Comparison of ENCODE assay signal across 14 mouse cellular contexts in the genomic region with DNA sequence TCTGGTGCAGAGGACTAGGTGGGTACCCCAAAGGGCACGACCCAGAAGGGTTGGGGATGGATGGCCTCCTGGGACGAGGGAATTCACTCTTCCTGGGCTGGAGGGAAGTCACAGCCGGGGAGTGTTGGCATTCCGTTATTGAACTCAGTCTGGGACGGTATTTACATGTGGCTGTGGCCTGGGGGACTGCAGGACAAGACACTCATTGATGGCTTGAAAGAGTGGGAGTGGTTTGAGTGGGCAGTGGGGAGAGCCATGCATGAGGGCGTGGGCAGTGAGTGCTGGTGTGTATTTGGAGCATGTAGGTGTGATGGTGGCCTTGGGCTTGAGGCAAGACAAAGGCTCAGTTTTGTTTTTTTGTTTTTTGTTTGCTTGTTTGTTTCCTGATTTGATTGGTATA. TPM values are rescaled to one million over a fixed set of nuclear protein-coding genes. Genes with fewer than 3 reads are reported as not detected.
DNase-seq lines count a peak whose midpoint lies in the region; ATAC-seq and TF ChIP-seq lines count a peak whose summit lies in the region.
"Had no signal": no experiment of that assay in that cellular context is flagged by ENCODE, and none has a peak within 500 bp of the region (broad histone marks: within the 10 kb centered on the region; RNA-seq: fewer than 3 reads in every experiment).

No protein-coding gene starts in this region.

- H3K9ac ChIP-seq in heart, embryonic 15.5 days: 0 out of 2 replicates have a peak overlapping the region, but pooled peaks have one; percentile 29
- no peak overlapping the region for H3K9ac ChIP-seq in midbrain, embryonic 11.5 days (ENCODE audit: low read length)
- H3K9ac ChIP-seq in hindbrain, postnatal 0 days (replicated peaks; ENCODE audit: low read length): peak overlapping the region; percentile 38
- H3K9ac ChIP-seq: lung, embryonic 15.5 days had no signal

- 75% methylated on average over 6 of the region's 6 CpGs for WGBS in heart, embryonic 15.5 days
- WGBS in midbrain, embryonic 10.5 days: 80% methylated on average over 6 of the region's 6 CpGs
- WGBS in midbrain, embryonic 11.5 days: 78% methylated on average over 6 of the region's 6 CpGs
- WGBS in hindbrain, postnatal 0 days: 61% methylated on average over 6 of the region's 6 CpGs

- no peaks in the 10 kb centered on the region for H3K27me3 ChIP-seq in heart, embryonic 15.5 days
- H3K27me3 ChIP-seq in midbrain, embryonic 10.5 days (ENCODE audit: low read depth, poor library complexity, severe bottlenecking): no peaks in the 10 kb centered on the region
- H3K27me3 ChIP-seq in midbrain, embryonic 11.5 days (ENCODE audit: control insufficient read depth, insufficient read depth, low read length): no peaks in the 10 kb centered on the region
- H3K27me3 ChIP-seq in hindbrain, postnatal 0 days (ENCODE audit: insufficient read depth, low read length): no peaks in the 10 kb centered on the region
- H3K27me3 ChIP-seq: CH12.LX; lung, embryonic 15.5 days had no signal

- no peak overlapping the region for H3K4me3 ChIP-seq in heart, embryonic 15.5 days
- no peak overlapping the region for H3K4me3 ChIP-seq in midbrain, embryonic 10.5 days
- H3K4me3 ChIP-seq in midbrain, embryonic 11.5 days (ENCODE audit: low read depth, low read length): no peak overlapping the region
- peak overlapping the region; percentile 8; the same call in 1 of the 2 replicates for H3K4me3 ChIP-seq in hindbrain, postnatal 0 days (ENCODE audit: low read length)
- H3K4me3 ChIP-seq: lung, embryonic 15.5 days had no signal

- no peaks in the 10 kb centered on the region for H3K9me3 ChIP-seq in heart, embryonic 15.5 days (replicated peaks)
- no peaks in the 10 kb centered on the region for H3K9me3 ChIP-seq in midbrain, embryonic 10.5 days (replicated peaks)
- no peaks in the 10 kb centered on the region for H3K9me3 ChIP-seq in midbrain, embryonic 11.5 days (ENCODE audit: control insufficient read depth, low read length)
- no peaks in the 10 kb centered on the region for H3K9me3 ChIP-seq in hindbrain, postnatal 0 days (ENCODE audit: low read length)
- H3K9me3 ChIP-seq: lung, embryonic 15.5 days had no signal

- DNase-seq in heart, adult 8-10 months (ENCODE audit: low spot score): no peak
- DNase-seq in midbrain, embryonic 10.5 days (ENCODE audit: low spot score): no peak
- no peak for DNase-seq in midbrain, embryonic 11.5 days (ENCODE audit: low spot score, missing footprints)
- DNase-seq in hindbrain, postnatal 0 days (ENCODE audit: low spot score): peak; percentile 50
- no peak for DNase-seq in urinary bladder, postnatal 10 days (ENCODE audit: low spot score)
- DNase-seq: adrenal gland, postnatal 36 days; cerebellum, adult 18-20 months; heart, postnatal 36 days had no signal

- ATAC-seq in heart, embryonic 15.5 days (replicated peaks; ENCODE audit: insufficient number of reproducible peaks, insufficient read depth, low FRiP score, low read depth): no peak
- no peak for ATAC-seq in midbrain, embryonic 11.5 days (ENCODE audit: low FRiP score)
- ATAC-seq in hindbrain, postnatal 0 days: peak; percentile 28; the same call in 1 of the 2 replicates
- ATAC-seq in granulocyte monocyte progenitor cell, adult 5-6 weeks (replicated peaks; ENCODE audit: poor library complexity, severe bottlenecking): no peak

- peaks cover 20% of the 10 kb centered on the region for H3K4me1 ChIP-seq in heart, embryonic 15.5 days (replicated peaks)
- 0 out of 2 replicates have a peak, but pooled peaks cover 4% of the 10 kb centered on the region for H3K4me1 ChIP-seq in midbrain, embryonic 10.5 days
- no peaks in the 10 kb centered on the region for H3K4me1 ChIP-seq in midbrain, embryonic 11.5 days (ENCODE audit: control insufficient read depth, insufficient read depth, low read length)
- no peaks in the 10 kb centered on the region for H3K4me1 ChIP-seq in hindbrain, postnatal 0 days (ENCODE audit: insufficient read depth, low read length)
- H3K4me1 ChIP-seq: lung, embryonic 15.5 days had no signal

- no peak for TF ChIP-seq CTCF in hindbrain, postnatal 0 days (IDR thresholded peaks at IDR 0.05; ENCODE audit: low read depth)

- 0 out of 2 replicates have a peak overlapping the region, but pooled peaks have one; percentile 76 for H3K27ac ChIP-seq in heart, embryonic 15.5 days
- 0 out of 2 replicates have a peak overlapping the region, but pooled peaks have one; percentile 28 for H3K27ac ChIP-seq in midbrain, embryonic 10.5 days (replicated peaks)
- no peak overlapping the region for H3K27ac ChIP-seq in midbrain, embryonic 11.5 days (ENCODE audit: low read depth, low read length)
- peak overlapping the region; percentile 84 for H3K27ac ChIP-seq in hindbrain, postnatal 0 days
- H3K27ac ChIP-seq: lung, embryonic 15.5 days had no signal

- peaks cover 26% of the 10 kb centered on the region for H3K36me3 ChIP-seq in heart, embryonic 15.5 days
- H3K36me3 ChIP-seq in midbrain, embryonic 10.5 days: peaks cover 68% of the 10 kb centered on the region
- peaks cover 25% of the 10 kb centered on the region for H3K36me3 ChIP-seq in midbrain, embryonic 11.5 days (ENCODE audit: control insufficient read depth, insufficient read depth, low read length)
- H3K36me3 ChIP-seq in hindbrain, postnatal 0 days (ENCODE audit: insufficient read depth, low read length): peaks cover 20% of the 10 kb centered on the region

- no peak overlapping the region for H3K4me2 ChIP-seq in heart, embryonic 15.5 days
- no peak overlapping the region for H3K4me2 ChIP-seq in midbrain, embryonic 11.5 days
- H3K4me2 ChIP-seq in hindbrain, postnatal 0 days (ENCODE audit: low read depth, low read length): peak overlapping the region; percentile 42
- H3K4me2 ChIP-seq: lung, embryonic 15.5 days had no signal

RNA-seq across cellular contexts. Expression of gene Gpsm1, which starts 15.4 kb away (rescaled TPM):
- polyA plus RNA-seq in heart, embryonic 15.5 days (2015; fragmentation: Nextera tagmentation; extraction: Ambion mirVana): 64.4 and 71.6 TPM in 2 replicates
- total RNA-seq in heart, adult 8-10 months (2022): 100 to 1,000 TPM; 188 to 246 (median 219) TPM
- polyA plus RNA-seq in midbrain, embryonic 10.5 days (2016; fragmentation: Nextera tagmentation; extraction: Ambion mirVana): 87.6 and 103 TPM in 2 replicates
- 46.2 and 53.3 TPM in 2 replicates for polyA plus RNA-seq in midbrain, embryonic 11.5 days (2014; fragmentation: Nextera tagmentation; extraction: Ambion mirVana)
- total RNA-seq in hindbrain, postnatal 0 days (2014; rRNA removed): 310 and 330 TPM in 2 replicates
- polyA plus RNA-seq in hindbrain, postnatal 0 days (2015; fragmentation: Nextera tagmentation; extraction: Ambion mirVana): 147 and 155 TPM in 2 replicates
- total RNA-seq in granulocyte monocyte progenitor cell, adult 5-6 weeks (2014; fragmentation: Nextera tagmentation): 7.0 and 16.3 TPM in 2 replicates
- 10.6 and 13.8 TPM in 2 replicates for total RNA-seq in granulocyte monocyte progenitor cell, adult 5-6 weeks (2017)

RNA-seq across cellular contexts. Expression of gene Dnlz, which starts 21.2 kb away (rescaled TPM):
- 22.1 and 27.9 TPM in 2 replicates for polyA plus RNA-seq in heart, embryonic 15.5 days (2015; fragmentation: Nextera tagmentation; extraction: Ambion mirVana)
- 10 to 100 TPM; 22.4 to 26.2 (median 25.4) TPM for total RNA-seq in heart, adult 8-10 months (2022)
- polyA plus RNA-seq in midbrain, embryonic 10.5 days (2016; fragmentation: Nextera tagmentation; extraction: Ambion mirVana): 35.1 and 39.2 TPM in 2 replicates
- polyA plus RNA-seq in midbrain, embryonic 11.5 days (2014; fragmentation: Nextera tagmentation; extraction: Ambion mirVana): 29.5 and 35.0 TPM in 2 replicates
- total RNA-seq in hindbrain, postnatal 0 days (2014; rRNA removed): 38.2 and 38.5 TPM in 2 replicates
- polyA plus RNA-seq in hindbrain, postnatal 0 days (2015; fragmentation: Nextera tagmentation; extraction: Ambion mirVana): 25.6 and 28.2 TPM in 2 replicates
- total RNA-seq in granulocyte monocyte progenitor cell, adult 5-6 weeks (2014; fragmentation: Nextera tagmentation): 9.5 and 10.4 TPM in 2 replicates
- 5.9 and 7.6 TPM in 2 replicates for total RNA-seq in granulocyte monocyte progenitor cell, adult 5-6 weeks (2017)

RNA-seq across cellular contexts. Expression of gene Card9, which starts 30.0 kb away (rescaled TPM):
- polyA plus RNA-seq in heart, embryonic 15.5 days (2015; fragmentation: Nextera tagmentation; extraction: Ambion mirVana): 0.60 and 1.7 TPM in 2 replicates
- total RNA-seq in heart, adult 8-10 months (2022): 1 to 10 TPM in 3 of 4 experiments, under 1 TPM in 1; 0.54 to 2.2 (median 1.7) TPM
- 0.77 and 1.9 TPM in 2 replicates for polyA plus RNA-seq in midbrain, embryonic 10.5 days (2016; fragmentation: Nextera tagmentation; extraction: Ambion mirVana)
- 0.99 and 1.1 TPM in 2 replicates for polyA plus RNA-seq in midbrain, embryonic 11.5 days (2014; fragmentation: Nextera tagmentation; extraction: Ambion mirVana)
- 2.0 and 24.2 TPM in 2 replicates for total RNA-seq in hindbrain, postnatal 0 days (2014; rRNA removed)
- 1.5 and 1.6 TPM in 2 replicates for polyA plus RNA-seq in hindbrain, postnatal 0 days (2015; fragmentation: Nextera tagmentation; extraction: Ambion mirVana)
- total RNA-seq in granulocyte monocyte progenitor cell, adult 5-6 weeks (2014; fragmentation: Nextera tagmentation): 42.3 and 55.8 TPM in 2 replicates
- 121 and 122 TPM in 2 replicates for total RNA-seq in granulocyte monocyte progenitor cell, adult 5-6 weeks (2017)

RNA-seq across cellular contexts. Expression of gene Ccdc187, which starts 36.3 kb away (rescaled TPM):
- 0.08 and 0.15 TPM in 2 replicates for polyA plus RNA-seq in heart, embryonic 15.5 days (2015; fragmentation: Nextera tagmentation; extraction: Ambion mirVana)
- total RNA-seq in heart, adult 8-10 months (2022): under 1 TPM; 0.08 to 0.17 (median 0.14) TPM
- polyA plus RNA-seq in midbrain, embryonic 10.5 days (2016; fragmentation: Nextera tagmentation; extraction: Ambion mirVana): 0.02 and 0.07 TPM in 2 replicates
- 0.05 and 0.10 TPM in 2 replicates for polyA plus RNA-seq in midbrain, embryonic 11.5 days (2014; fragmentation: Nextera tagmentation; extraction: Ambion mirVana)
- 1.3 and 2.7 TPM in 2 replicates for total RNA-seq in hindbrain, postnatal 0 days (2014; rRNA removed)
- 0.18 TPM in 2 replicates for polyA plus RNA-seq in hindbrain, postnatal 0 days (2015; fragmentation: Nextera tagmentation; extraction: Ambion mirVana)
- total RNA-seq in granulocyte monocyte progenitor cell, adult 5-6 weeks (2014; fragmentation: Nextera tagmentation): not detected in 2 replicates
- not detected in 2 replicates for total RNA-seq in granulocyte monocyte progenitor cell, adult 5-6 weeks (2017)
- total RNA-seq: CH12.LX; monocyte, adult 5-6 weeks had no signal
- polyA plus RNA-seq: limb, embryonic 11.5 days had no signal

RNA-seq across cellular contexts. Expression of gene Snapc4, which starts 49.8 kb away (rescaled TPM):
- polyA plus RNA-seq in heart, embryonic 15.5 days (2015; fragmentation: Nextera tagmentation; extraction: Ambion mirVana): 16.8 and 19.6 TPM in 2 replicates
- 10 to 100 TPM in 2 of 4 experiments, 1 to 10 TPM in 2; 6.4 to 13.1 (median 8.6) TPM for total RNA-seq in heart, adult 8-10 months (2022)
- polyA plus RNA-seq in midbrain, embryonic 10.5 days (2016; fragmentation: Nextera tagmentation; extraction: Ambion mirVana): 32.5 and 34.4 TPM in 2 replicates
- polyA plus RNA-seq in midbrain, embryonic 11.5 days (2014; fragmentation: Nextera tagmentation; extraction: Ambion mirVana): 22.3 and 22.5 TPM in 2 replicates
- 44.7 and 56.4 TPM in 2 replicates for total RNA-seq in hindbrain, postnatal 0 days (2014; rRNA removed)
- 25.6 and 26.1 TPM in 2 replicates for polyA plus RNA-seq in hindbrain, postnatal 0 days (2015; fragmentation: Nextera tagmentation; extraction: Ambion mirVana)
- 23.4 and 56.4 TPM in 2 replicates for total RNA-seq in granulocyte monocyte progenitor cell, adult 5-6 weeks (2014; fragmentation: Nextera tagmentation)
- total RNA-seq in granulocyte monocyte progenitor cell, adult 5-6 weeks (2017): 25.9 and 46.0 TPM in 2 replicates
